Mouse (Mus musculus) kidney, adult 2 months (tissue): ENCODE data around the gene Olfr309.

ENCODE experiments used
- CTCF ChIP-seq: fragments of 200-500 bp; conservative IDR thresholded peaks from 2 replicates; pipeline ENCODE4 v1.5.1; 2011; ENCODE audit warnings: low read depth, mild to moderate bottlenecking, control low read depth, low read length, moderate library complexity, mixed read lengths; ENCODE audit not compliant: insufficient read depth, insufficient read length
- POLR2A ChIP-seq: fragments of 200-500 bp; IDR thresholded peaks from one replicate; pipeline ENCODE4 v1.6.1; 2011; ENCODE audit warnings: low read depth, low read length, control low read depth

DNA sequence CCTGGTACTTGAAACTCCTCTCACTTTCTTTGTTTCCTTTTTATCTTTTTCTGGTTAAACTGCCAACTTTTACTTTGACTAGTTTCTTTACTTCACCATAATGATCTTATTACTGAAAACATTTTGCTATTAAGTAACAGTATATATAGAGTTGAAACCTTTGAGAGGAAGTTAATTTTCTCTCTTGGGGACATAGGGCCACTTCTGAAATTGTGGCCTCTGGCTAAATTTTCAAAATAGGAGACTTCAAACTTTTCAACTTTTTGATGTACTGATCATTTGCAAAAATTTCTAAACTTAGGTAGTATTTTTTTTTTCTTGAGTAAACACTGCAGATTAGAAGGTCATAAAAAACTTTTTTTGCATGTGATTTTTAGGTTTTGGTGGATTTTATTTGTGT lies 12.0 kb upstream of the Olfr309 start, which contains the start of gene Olfr308:
- no peak for TF ChIP-seq CTCF
- no peak for TF ChIP-seq POLR2A
